Mouse (Mus musculus): ENCODE measurements around the gene Thap2.

The Thap2 gene

GRCm38 (mm10) chr10:115355016-115355415 lies 29.2 kb downstream of the Thap2 start:
- DNase-seq (ENCODE audit: low read depth, low spot score), result no peak

DNA sequence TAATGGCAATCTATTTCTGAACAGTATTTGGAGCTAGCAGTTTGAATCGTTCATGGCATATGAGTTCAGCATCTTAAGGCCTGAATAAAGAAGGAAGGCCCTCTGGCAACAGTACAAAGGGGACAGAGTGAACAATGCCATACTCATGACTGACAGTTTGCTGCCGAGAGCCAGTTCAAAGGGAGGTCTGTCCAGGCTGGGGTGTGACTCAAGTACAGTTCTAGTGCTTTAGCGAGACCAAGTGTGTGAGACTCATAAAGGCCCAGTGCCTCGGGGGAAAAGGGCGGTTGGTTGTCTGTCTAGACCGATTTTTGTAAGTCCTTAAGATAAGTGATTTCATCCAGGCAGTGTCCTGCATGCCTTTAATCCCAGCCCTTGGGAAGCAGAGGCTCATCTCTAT lies 29.7 kb downstream of the Thap2 start:
- DNase-seq (ENCODE audit: low read depth, low spot score), result peak; percentile 69

DNA sequence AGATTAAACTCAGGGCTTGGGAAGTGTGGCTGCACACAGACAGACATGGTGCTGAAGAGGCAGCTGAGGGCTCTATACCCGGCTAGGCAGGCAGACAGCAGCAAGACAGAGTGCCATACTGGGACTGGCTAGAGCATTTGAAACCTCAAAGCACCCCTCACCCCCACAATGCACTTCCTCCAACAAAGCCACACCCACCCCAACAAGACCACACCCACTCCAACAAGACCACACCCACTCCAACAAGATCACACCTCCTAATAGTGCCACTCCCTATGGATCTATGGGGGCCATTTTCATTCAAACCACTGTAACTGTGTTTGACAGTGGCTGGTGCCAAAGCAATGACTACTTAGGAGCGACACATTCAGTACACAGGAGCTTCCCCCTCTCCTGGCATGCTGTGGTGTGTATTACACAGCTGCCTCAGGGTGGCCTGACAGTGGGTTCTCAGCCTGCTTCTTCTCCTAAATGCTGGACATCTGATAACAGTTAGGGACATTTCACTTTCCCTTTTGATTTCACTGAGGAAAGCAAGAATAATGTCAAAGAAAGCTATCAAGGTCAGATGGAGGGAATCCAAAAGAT lies 33.3 kb downstream of the Thap2 start:
- DNase-seq (ENCODE audit: low read depth, low spot score), result peak; percentile 28

GRCm38 (mm10) chr10:115349509-115349908 lies 34.7 kb downstream of the Thap2 start:
- DNase-seq (ENCODE audit: low read depth, low spot score), result no peak

GRCm38 (mm10) chr10:115349029-115349428 lies 35.2 kb downstream of the Thap2 start:
- DNase-seq (ENCODE audit: low read depth, low spot score), result no peak

GRCm38 (mm10) chr10:115348131-115348530 lies 36.1 kb downstream of the Thap2 start:
- DNase-seq (ENCODE audit: low read depth, low spot score), result no peak

GRCm38 (mm10) chr10:115346444-115346843 lies 37.8 kb downstream of the Thap2 start:
- DNase-seq (ENCODE audit: low read depth, low spot score), result no peak

GRCm38 (mm10) chr10:115342771-115343425 lies 41.3 kb downstream of the Thap2 start:
- no peak for DNase-seq (ENCODE audit: low read depth, low spot score)

GRCm38 (mm10) chr10:115339820-115340328 lies 44.4 kb downstream of the Thap2 start:
- no peak for DNase-seq (ENCODE audit: low read depth, low spot score)

- no peak for DNase-seq (ENCODE audit: low read depth, low spot score)
Observed at GRCm38 (mm10) chr10:115336901-115337300, 47.3 kb downstream of the Thap2 start.

DNA sequence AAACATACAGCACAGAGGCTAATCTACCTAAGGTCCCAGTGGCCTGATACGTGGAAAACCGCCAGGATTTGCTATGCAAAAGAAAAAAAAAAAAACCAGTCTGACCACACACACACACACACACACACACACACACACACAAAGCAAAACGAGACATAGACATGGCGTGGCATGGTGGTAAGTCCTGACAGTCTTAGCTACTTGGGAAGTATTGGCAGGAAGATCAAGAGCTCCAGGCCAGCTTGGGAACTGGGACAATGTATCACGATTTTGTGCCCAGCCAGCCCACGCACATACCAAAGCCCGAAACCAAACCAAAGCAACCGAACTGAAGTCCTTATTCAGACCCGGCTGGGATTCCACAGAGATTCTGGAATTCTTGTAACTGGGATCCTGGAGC lies 50.7 kb downstream of the Thap2 start:
- peak; percentile 68 for DNase-seq (ENCODE audit: low read depth, low spot score)

DNA sequence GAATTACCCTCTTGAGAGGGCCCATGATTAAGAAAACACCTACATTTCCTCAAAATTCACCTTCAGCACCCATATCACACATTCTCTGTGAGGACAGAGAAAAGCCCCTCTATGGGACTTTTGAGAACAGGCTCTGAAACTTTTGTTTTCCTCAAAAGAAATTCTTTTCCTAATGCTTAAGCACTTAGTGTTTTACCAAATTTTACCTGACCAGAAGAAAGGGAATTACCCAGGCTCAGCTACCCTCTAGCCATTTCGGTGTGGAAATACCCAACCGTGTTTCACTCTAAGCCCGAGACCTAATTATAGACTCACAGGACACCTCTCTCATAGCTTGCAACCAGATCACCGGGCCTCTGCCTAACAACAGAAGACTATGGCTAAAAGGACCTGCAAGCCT lies 51.2 kb downstream of the Thap2 start:
- DNase-seq (ENCODE audit: low read depth, low spot score), result peak; percentile 36

DNA sequence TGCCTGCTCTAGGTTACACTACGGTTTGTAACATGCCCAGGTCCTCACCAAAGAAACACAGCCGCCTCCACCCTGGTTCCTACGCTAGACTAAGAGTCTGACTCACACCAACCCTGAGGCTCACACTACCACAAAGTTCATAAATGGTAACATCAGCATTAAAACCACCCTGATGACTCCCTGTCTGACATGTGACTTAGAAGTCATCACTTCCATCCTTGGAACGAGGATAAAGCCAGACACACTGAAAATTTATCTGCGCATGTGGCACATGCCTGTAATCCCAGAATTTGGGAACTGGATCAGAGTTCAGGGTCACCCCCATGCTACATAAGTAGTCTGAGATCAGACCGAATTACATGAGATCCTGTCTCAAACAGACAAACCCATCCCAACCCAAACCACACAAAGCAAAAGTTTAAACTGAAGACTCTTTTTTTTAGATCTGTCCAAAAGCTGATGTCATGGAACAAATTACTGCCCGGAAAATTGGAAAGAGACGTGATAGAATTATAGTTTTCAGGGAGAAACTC lies 51.8 kb downstream of the Thap2 start:
- peak; percentile 95 for DNase-seq (ENCODE audit: low read depth, low spot score)

DNA sequence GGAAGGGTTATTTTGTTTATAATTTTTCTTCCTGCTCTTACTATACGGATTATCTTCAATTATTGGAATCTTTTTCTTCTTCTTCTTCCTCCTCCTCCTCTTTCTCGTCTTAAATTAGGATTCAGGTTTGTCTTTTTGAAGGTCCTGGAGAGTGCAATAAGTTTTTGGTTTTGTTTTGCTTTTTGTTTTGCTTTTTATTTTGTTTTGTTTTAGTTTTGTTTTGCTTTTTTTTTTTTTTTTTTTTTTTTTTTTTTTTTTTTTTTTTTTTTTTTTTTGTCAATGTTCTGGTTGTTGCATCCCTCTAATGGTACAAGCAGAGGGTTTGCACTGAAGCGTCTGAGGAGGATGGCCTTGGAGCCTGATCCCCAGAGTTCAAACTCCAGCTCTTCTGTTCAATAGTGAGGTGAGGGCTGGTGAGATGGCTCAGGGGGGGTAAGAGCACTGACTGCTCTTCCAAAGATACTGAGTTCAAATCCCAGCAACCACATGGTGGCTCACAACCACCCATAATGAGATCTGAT lies 55.2 kb downstream of the Thap2 start:
- peak; percentile 44 for DNase-seq (ENCODE audit: low read depth, low spot score)

DNA sequence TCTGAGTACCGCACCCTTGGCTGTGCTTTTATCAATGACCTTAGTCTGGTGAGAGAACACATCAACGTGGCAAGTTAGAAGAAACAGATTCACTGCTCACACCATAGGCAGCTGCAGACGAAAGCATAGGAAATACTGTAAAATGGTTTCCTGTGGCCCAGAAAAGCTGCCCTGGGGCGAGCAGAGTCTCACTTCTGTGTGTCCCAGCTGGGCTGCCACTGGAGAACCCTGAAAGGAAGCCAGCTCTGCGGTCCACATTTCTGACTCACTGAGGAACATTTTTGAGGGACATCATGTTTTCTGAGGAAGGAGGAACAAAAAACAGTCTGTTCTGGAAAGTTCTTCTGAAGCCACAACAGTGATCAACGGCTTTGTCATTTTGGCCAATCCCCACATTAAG lies 55.7 kb downstream of the Thap2 start:
- DNase-seq (ENCODE audit: low read depth, low spot score), result peak; percentile 97

DNA sequence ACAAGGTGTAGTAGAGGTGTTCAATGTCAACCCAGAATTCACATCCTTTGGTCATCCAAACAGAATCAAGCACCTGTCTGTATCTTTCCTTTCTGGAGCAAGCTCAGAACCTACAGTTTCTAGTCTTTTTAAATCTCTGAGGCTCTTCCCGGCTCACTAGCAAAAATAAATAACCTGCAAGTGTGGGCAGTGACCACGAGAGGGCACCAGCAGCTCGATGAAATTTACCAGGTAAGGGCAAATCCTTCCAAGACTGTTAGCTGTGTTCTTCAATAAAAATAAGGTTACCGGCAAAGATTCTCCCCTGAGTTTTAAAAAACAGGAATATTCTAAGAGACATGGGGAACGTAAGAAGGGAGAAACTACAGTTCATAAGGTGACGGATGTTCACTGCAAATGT lies 60.9 kb downstream of the Thap2 start:
- peak; percentile 82 for DNase-seq (ENCODE audit: low read depth, low spot score)

DNA sequence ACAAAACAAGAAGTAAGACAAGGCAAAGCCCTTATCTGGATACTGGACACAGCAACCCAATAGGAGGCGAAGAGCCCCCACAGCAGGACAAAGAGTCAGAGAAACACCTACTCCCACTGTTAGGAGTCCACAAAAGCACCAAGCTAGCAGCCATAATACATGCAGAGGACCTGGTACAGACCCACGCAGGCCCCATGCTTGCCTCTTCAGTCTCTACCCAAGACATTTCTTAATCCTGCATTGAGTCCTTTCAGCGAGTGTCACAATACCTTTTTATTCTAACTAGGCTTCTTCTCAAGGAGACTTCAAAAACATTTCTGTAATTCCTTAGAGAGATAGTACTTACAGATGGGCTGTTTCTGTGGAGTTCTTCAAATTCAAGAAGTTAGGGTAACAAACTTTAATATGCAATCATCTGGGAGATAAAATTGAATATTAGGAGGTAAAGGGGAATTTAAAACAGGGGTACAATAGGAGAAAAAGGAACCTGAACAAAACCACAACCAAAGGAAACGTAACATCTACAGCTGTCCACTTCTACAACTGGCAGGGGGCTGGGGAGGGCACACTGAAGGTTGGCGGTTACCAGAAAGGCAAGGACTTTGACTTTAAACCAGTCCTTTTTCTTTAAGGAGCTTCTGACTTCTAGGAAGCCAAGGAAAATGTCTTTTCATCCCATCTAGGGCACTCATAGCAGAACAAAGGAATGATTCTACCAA lies 62.8 kb downstream of the Thap2 start:
- no peak for DNase-seq (ENCODE audit: low read depth, low spot score)

All from 3T3-L1 (cell line).